Mouse (Mus musculus) mouse trophoblast stem cell (cell line): Measurements from ENCODE around the gene Rab40c.

Experiments used
- in situ Hi-C, 2 experiments: fragments of 300-500 bp; cut with MseI, MboI; formaldehyde crosslinking; loops; 2 replicates in 1 of 2; 3 replicates in 1 of 2; pipeline ENCODE4 v1.15.1; 2025

Rab40c gene

DNA sequence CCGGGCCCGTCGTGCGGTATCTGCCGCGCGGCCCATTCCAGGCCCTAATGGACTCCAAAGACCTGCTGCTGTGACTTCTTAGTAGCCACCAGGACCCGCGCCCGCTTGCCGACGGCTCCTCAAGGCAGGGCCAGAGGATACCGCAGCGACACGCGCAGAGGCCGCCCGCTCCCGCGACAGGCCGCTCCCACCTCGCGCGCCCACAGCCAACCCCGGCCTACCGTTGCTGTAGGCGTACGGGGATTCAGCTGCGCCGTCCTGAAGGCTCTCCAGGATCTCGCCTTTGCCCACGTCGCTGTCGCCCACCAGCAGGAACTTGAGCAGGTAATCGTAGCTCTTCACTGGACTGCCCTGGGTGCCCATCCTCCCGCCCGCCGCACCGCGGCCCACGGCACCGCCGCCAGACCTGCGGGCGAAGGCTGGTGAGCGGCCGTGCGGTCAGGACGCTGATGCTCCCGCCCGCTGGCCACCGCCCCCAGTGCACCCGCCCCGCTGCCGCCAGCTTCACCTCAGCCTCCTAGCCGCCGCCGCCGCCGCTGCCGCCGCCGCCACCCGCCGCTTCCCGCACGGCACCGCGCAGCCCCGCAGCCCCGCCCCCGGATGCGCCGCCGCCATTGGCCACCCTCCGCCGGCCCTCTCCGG, at the start of gene Rab40c:
Rab40c (minus strand) TSS at position 584 of the 642 bp plus-strand sequence.
- in situ Hi-C loops: no loop called here

DNA sequence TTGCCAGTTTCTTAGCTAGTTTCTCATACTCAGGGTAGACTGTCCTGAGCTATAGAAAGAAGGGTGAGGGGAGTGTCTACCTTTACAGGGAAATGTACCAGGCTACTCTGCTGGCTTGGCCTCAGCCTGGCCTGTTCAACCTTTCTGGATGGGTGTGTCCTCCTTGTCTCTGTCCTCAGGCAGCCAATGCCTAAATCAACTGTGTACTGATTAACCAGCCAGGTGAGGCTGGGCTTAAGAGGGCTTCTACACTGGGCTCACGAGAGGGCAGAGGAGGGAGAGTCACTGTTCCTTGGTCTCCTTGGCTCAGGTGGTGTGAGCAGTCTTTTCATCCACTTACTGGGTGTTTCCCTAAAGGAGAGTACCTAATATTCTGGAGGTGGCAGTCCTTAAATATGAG, 48.6 kb upstream of the Rab40c start:
- in situ Hi-C loops: no loop called here

DNA sequence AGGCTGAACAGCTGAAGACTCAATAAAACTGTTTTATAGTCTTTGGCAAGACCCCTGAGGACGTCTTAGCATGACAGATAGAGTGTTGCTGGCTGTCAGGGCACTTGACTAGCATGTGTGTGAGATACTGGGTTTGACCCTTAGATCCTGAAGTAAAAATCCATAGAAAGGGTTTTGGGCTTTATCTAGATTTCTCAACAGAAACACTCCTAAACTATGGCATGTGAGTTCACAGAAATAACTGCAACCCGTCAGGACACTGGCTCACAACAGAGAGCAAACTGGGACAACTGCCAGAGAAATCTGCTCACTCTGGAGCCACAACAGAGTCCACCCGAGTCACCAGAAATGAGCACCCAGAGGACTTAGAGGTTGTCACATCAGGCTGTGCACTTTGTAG, 48.1 kb upstream of the Rab40c start:
- in situ Hi-C loops: no loop called here

DNA sequence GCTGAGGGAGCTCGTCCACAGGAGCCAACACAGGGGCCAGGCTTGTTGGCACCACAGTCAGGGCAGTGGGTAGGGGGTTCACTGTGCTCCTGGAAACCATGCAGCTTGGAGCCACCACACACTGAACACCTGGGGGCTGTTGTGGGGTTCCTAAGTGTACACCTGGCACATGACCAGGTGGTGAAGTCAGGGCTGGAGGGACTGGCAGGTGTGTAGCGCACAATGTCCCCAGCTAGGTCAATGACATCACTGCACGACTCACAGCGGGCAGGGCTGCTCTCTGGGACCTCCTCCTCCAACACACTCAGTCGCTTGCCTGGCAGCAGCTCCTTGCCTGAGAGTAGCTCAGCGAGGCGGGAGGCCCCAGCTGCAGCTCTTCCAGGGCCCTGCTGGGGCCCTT, 44.7 kb upstream of the Rab40c start:
- in situ Hi-C loops: no loop called here

DNA sequence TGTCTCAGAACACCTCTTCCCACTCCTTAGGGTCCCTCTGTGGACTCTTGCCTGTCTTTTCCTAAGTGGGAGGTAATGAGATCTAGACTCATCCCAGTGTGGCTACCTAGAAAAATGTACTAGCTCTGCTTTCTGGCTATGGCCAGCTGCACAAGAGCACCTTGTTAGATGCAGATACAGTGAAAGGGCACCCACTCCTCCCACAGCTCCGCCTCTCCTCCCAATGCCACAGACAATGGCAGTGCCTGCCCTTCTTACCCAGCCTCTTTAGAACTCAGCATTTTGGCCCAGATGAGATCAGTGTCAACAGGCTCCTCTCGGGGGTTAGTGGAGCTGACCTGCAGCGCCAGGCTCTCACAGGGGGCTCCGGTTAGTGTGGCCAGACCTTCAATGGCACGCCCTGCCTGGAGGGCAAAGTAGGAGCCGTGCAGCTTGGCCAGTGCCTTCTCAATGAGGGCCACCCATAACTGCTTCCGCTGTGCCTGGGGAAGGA, 42.9 kb upstream of the Rab40c start:
- in situ Hi-C loops: no loop called here

DNA sequence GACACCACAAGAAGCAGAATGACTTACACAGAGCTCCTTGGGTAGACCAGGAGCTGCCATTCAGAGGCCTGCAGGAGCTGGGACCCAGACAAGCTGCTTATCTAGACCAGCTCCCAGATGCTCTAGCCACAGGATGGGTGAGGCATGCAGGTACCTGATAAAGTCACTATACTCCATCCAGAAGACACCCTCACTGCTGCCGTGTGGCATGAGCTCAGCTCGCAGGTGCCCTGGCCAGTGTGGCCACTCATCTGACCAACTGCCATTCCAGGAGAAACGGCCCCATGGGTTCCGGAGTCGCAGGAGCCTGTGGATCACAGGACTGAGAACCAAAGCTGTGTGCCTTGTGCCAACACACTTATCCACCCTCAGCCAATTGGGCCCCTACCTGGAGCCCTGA, 42.0 kb upstream of the Rab40c start:
- in situ Hi-C loops: no loop called here

DNA sequence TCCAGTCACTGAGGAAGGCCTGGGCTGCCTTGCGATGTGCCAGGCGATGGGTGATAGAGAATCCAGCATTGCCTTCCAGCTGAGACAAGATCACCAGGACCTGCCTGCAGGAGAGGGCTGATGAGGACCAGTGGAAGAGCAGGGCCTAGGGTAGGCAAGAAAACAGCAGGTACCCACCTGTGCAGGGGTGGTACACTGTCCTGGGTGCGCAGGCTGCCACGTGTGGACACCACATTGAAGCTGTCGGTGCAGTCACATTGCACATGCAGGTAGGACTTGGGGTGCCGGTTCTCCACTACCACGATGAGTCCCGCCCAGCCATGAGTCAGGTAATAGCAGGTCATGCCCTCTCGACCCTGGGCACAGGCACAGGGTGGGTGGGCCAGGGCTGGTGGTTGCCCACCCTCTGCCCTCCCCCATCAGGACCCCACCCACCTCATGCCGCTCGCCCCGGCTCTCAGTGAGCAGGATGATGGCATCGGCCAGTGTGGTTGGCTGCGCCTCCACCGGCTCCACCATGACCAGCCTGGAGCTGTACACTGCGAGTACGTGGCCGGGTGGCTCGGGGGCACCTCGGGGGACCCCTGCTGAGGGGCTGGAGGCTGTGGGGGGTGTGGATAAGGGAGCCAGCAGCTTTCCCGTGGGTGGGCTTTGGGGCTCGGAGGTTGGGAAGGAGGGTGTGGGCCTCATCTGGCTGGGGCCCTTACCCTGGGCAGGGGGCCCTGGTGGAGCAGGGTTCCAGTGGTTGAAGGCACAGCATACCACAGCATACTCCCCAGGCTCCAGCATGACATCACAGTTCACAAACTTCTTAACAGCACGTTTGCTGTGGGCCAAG, 40.3 kb upstream of the Rab40c start:
- in situ Hi-C loops: no loop called here

DNA sequence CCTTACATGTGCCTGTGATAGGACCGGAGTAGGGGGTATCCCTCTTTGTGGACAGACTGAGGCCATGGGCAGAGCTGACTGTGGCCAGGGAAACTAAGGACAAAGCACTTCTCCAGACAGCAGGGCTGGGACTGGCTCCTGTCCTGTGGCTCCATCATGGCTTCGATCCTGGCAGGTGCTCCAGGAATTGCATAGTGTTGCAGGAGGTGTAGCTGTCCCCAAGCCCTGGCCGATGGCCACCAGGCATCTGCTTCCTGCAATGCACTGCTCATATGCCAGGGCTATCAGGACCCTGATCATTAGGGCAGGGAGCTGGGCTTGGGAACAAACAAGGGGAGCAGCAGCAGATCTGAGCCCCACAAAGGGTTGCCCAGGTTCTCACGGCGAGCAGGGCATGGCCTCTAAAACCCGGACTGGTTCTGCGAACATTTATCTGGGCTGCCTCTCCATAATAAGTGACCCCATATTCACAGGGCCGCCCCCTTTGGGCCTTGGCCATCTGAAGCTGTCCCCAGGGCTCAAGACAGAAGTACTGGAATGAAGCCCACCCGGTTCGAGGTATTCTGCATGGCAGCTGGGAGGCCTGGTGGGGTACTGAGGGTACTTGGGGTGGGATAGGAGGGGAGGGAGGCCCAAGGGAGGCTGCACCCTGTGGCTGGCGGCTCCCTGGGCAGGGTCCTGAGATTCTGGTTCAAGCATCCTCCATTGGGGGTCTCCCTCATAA, 39.4 kb upstream of the Rab40c start:
- in situ Hi-C loops: no loop called here

DNA sequence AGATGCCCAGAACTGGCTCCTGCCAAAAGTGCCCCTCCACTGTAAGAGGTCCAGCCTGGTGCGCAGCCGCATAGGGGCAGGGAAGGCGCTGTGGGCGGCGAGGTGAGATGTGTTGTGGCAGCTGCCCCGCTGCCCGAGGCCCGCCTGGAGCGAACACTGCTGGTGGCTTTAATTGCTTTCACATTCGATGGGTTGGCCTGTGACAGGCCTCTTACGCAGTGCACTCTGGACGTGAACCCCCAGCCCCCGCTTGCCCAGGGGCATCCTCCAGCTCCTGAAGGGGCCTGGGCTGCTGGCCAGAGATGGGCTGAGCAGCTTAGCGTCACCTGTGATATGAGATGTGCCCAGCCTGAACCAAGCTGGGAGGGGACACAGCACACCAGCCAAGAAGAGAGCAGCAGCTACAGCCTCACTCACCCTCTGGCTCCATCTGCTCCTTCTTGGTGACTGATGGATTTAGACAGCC, 38.1 kb upstream of the Rab40c start:
- in situ Hi-C loops: no loop called here

DNA sequence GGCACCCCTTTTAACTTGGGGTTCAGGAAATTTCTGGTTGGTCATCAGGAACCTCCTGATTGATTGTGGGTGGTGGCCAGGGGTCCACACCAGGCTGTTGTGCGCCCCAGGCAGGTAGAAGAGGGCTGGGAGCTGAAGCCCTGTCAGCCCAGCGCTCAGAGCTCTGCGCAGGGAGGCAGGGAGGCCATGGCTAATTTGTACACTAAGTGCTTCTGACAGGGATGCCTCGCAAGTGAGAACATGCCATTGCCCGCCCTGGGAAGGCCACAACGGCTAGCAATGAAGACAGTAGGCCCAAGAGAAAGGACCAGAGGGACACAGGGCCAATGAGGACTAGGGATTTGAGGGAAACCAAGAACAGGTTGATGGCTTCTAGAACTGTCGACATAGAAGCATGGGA, 37.1 kb upstream of the Rab40c start:
- in situ Hi-C loops: no loop called here

DNA sequence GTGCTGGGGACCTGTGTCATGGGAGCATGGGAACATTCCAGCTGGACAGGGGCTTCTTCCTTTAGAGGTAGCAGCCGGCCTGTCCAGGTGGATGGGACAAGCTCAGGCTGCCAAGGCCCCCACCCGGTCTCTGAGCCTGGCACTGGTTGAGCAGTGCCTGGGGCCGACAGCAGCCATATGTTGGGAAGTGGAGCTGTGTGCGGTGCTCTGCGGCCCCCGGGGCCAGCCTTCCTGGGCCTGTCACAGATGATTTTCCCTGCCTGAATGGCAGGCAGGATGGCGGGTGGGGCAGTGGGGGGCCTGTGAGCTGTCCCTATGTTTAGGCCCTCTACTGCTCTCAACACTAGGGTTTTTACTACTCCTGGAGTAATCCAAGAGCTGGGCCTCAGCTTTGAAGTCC, 36.7 kb upstream of the Rab40c start:
- in situ Hi-C loops: no loop called here

DNA sequence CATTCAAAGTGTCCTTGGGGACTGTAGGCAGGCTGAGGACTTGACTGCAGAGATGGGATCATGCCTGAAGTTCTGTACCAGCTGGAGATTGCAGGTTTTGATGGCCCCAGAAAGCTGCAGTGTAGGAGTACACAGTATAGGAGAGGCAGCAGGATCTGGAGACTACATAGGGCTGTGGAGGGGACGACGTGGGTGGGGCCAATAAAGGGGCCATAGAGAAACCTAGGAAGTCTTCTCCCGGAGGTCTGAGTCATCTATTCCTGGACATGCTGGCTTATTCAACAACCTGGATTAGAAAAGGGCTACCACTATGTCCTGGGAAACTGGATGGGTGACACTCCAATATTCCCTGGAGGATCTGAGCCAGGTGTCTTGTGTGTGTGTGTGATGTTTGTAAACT, 36.2 kb upstream of the Rab40c start:
- in situ Hi-C loops: no loop called here

DNA sequence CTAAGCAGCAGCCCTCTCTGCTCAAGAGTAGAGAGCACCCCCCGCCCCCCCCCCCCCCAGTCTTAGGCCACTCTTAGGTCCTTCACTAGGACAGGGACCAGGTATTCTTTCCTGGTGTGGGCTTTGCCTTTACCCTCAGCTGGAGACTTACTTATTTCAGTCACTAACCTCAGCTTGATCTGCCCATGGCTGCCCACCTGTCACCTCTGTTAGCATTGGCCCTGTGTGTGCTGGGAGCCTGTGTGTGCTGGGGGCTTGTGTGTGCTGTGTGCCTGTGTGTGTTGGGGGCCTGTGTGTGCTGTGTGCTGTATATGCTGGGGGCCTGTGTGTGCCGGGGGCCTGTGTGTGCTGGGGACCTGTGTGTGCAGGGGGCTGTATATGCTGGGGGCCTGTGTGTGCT, 35.1 kb upstream of the Rab40c start:
- in situ Hi-C loops: no loop called here

DNA sequence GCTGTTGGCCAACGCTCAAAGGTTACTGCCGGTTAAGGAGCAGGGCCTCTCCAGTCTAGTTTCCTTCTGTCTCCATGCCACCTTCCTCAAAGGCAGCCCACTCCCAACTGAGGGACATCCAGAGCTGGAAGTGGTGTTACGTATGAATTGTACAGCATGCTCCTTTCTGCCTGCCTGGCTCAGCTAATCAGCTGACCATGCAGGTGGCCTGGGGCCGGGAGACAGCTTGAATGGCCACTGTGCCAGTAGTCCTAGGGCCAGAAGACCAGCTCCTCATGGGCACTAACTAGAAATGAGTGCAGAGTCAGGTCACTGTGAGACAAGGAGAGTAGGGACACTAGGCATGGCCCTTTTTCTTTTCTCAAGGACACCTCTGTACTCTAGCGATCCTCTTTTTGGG, 33.6 kb upstream of the Rab40c start:
- in situ Hi-C loops: no loop called here

DNA sequence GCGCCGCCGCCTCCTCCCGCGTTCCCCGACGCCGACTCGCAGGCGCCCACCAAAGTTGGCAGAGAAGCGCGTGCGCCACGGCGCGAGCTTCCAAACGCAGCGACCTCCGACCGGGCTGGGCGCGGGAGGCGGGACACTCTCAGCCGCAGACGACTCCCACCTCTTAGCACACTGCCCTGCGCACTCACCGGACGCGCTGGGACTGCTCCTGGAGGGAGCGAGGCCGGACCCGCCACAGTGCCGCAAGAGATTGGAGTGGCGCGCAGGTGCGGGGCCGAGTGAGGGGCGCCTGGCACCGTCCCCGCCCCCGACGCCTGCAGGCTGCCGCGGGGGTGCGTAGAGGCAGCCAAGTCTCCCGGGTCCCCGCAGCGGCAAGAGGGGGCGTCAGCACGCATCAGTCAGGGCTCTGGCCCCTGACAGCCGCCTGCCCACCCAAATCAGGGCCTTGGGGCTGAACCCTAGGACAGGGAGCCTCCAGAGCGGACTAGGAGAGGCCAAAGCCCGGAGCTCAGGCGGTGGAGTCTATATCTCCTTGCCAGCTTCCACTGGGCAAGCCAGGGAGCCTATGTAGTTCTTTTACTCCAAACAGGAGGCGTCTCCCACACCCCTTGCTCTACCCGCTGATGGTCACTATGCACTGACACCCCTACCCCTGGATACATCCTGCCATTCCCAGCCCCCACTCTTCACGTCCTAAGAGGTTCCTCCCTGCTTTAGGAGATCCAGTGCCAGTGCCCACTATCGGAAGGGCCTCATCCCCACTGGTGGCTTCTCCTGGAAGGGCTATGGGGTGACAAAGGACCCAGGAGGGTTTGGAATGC, 32.5 kb upstream of the Rab40c start, which contains the start of gene A930017K11Rik:
A930017K11Rik (minus strand) TSS at position 763 of the 821 bp plus-strand sequence.
- in situ Hi-C loops: no loop called here

DNA sequence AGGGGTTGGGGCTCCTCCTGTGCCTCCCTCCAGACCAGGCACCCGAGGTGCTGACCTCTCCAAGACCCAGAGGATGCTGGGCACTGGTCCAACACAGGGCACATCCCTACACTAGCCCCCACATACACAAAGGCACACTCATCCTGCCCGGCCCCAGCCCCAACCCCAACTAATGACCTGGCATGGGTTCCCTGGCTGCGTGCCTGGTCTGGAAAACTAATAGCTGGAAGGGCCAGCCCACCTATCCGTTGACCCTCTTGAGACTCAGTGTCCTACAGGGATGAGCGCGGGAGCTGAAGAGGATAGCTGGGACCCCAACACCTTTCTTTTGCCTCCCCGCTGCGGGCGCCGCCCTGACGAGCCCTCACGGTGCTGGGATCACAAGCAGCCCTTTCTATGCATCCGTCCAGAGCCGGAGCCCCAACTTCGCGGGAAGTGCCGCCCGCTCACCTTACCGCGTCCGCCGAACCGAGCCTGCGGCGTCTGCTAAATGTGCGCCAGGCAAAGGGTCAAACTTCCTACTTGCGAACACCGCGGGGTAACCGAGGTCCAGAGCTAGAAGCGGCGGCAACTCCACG, 31.8 kb upstream of the Rab40c start:
- in situ Hi-C loops: no loop called here

DNA sequence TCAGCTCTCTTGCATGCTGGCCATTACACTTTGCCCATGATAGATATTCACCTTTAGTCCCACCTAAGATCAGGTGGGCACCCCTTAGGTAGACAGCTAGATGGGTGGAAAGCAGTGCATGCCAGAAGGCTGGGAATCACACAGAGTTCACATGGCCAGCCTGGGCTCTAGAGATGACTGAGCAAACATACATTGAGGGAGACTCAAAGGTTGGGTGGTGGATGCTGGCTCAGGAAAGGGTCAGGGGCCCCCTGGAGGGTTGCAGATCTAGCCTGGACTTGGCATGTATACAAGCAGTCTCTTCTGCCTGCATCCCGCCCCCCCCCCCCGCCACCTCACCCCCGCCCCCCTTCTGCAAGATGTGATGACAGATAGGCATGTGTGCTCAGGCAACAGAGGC, 31.2 kb upstream of the Rab40c start:
- in situ Hi-C loops: no loop called here

DNA sequence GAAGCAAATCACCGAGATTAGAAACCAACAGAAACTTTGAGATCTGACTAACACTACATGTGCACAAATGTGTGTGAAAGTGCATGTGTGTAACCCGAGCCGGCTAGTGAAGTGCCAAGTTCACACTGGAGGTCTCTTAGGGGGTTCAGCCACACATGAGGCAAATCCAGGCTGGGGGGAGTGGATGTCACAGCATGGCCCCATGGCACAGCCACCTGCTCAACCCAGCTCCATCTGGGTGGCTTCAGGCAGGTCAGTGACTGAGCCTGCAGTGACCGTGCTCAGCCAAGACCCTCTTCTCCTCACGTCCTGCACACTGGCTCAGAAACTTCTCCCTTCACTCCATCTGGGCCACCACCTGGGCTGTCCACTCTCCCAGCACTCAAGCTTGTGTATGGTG, 30.5 kb upstream of the Rab40c start:
- in situ Hi-C loops: no loop called here

DNA sequence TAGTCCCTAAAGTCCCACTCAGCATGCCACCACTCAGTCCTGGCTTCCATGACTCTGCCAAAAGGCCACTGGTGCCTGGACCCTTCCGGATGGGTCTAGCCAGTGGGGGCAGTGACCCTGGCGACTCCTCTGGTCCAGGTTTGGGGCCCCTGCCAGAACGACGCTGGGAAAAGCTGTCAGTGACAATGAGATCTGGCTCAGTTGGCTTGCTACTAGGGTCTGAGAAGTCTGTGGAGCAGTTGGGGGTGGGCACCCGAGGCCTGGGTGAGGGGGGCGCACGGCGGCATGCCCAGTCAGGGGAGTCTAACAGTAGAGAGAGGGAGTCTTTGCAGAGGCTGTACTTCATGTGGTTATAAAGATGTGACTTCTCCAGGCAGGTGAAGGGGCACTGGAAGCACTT, 28.5 kb upstream of the Rab40c start:
- in situ Hi-C loops: no loop called here

DNA sequence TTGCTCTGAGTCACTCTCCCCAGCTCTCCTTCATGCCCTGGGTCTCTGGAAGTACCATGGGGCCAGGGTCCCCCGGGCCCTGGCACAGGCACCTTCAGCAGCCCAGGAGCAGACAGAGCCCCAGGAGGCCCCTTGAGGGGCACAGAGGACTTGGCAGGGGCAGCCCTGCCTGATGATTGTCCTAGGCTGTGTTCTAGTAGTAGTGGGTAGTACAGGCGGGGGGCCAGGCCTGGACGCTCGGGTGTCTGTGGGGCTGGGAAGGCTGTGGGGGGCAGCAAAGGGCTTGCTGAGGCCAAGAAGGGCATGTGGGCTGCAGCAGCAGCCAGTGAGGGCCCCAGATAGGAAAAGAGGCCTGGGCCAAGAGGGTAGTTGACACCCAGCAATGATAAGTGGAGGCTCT, 28.0 kb upstream of the Rab40c start:
- in situ Hi-C loops: no loop called here

DNA sequence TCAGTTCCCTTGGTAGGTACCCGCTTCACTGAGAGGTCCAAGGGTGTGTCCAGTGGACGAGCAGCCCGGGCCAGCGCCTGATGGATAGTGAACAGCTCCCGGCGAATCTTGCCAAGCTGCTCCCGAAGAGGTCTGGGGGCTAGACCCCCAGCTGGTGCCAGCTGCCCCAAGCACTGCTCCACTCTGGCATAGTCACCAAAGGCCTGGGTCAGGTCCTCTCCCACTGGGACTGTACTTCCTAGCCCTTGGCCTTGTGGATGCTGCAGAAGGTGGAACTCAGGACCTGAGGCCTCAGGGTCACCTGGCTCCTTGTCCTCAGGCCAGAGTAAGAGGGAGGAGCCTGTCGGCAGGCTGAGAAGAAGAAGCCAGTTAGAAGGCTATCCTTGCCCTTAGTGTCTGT, 27.4 kb upstream of the Rab40c start:
- in situ Hi-C loops: no loop called here
